Mouse (Mus musculus): ENCODE measurements around the gene Gak. TPM values are rescaled to one million over a fixed set of nuclear protein-coding genes. Genes with fewer than 3 reads are reported as not detected.
A peak's percentile ranks its signal among the peaks of the same experiment; 100 is the strongest.

Gak gene
- polyA plus RNA-seq, 1 experiment from 2014 or later: 26.8 TPM

DNA sequence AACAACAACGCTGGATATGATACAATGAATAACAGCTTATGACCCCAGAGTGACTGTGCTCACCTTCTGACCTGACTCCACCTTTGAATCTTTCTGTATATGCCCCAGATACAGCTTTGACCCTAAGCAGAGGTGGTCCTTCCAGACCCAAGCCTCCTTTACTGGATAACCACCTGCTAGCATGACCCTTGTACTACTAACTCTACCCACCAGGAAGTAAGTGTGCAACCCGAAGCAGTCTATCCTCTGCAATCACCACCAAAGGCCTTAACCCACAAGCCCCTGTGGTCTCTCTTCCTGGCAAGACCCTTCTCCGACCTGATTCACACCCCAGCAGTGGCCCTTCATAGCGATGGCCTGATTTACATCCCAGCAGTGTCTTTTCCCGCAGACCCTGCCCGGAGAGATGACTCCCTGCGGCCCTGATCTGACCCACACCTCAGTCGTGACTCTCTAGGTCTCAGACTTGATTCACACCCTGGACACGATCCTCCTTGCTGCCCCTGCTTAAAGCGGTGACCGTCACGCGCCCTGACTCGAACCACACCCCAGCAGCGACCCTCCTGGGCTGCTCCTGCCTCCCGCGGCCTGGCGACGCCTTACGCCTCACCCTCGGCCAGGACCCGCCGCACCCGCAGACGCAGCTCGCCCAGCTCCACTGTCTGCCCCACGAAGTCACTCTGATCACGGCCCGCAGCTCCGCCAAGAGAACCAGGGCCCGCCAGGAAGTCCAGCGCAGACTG is 493 bp downstream of the Gak start:
- Histone ChIP-seq H3K4me1 (ENCODE audit: control insufficient read depth in 2 of 2, insufficient read depth in 2 of 2, low read length in 2 of 2) (peaks cover 4 to 17% of the 10 kb centered on the region in 2 experiments; a peak in 3 of 4 replicates), H3K4me3 (ENCODE audit: control insufficient read depth in 1 of 2, insufficient read depth in 1 of 2, low read depth in 1 of 2, low read length in 2 of 2) (peak overlapping the region; percentile 72 to 93), H3K27me3 (ENCODE audit: control insufficient read depth, insufficient read depth, low read length) (no peaks in the 10 kb centered on the region), H3K4me2 (ENCODE audit: low read length) (peak overlapping the region; percentile 95), H3K36me3 (ENCODE audit: control insufficient read depth, insufficient read depth, low read length) (peaks cover 9% of the 10 kb centered on the region), H3K9me3 (ENCODE audit: control insufficient read depth, low read length) (no peaks in the 10 kb centered on the region), H3K9ac (ENCODE audit: low read length) (peak overlapping the region; percentile 96), H3K27ac (replicated peaks in 1 of 2; ENCODE audit: control insufficient read depth in 1 of 2, insufficient read depth in 1 of 2, low read depth in 2 of 2, low read length in 2 of 2) (peak overlapping the region; percentile 68 to 89)
- 2% methylated on average over 32 of the region's 32 CpGs for WGBS
- ATAC-seq (ENCODE audit: insufficient number of reproducible peaks, insufficient read depth, low FRiP score, low read depth): peak; percentile 81

DNA sequence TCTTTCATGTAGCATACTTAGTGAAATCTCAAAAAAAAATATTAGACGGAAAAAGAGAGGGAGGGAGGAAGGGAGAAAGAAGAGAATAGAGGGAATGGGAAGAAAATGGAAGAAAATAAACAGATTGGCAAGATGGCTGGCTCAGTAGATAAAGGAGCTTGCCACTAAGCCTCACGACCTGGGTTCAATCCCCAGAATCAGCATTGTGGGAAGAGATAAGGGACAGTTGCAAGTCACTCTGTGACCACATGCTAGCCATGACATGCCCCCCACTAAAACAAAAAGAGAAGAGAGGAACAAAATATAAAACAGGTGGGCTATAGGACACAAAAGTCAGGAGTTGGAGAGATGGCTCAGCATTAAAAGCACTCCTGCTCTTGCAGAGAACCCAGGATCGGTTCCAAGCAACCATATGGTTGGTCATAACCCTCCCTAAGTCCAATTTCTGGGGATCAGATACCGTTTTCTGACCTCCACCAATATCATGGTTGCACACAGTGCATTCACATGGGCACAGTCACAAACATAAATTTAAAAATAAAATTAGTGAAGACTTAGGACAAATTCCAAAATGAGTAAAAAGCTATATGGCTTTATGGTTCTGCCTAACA is 3.4 kb downstream of the Gak start:
- Histone ChIP-seq H3K4me2 (ENCODE audit: low read length) (no peak overlapping the region), H3K27ac (replicated peaks in 1 of 2; ENCODE audit: control insufficient read depth in 1 of 2, insufficient read depth in 1 of 2, low read depth in 2 of 2, low read length in 2 of 2) (no peak overlapping the region), H3K4me3 (ENCODE audit: control insufficient read depth in 1 of 2, insufficient read depth in 1 of 2, low read depth in 1 of 2, low read length in 2 of 2) (no peak overlapping the region), H3K4me1 (ENCODE audit: control insufficient read depth in 2 of 2, insufficient read depth in 2 of 2, low read length in 2 of 2) (peaks cover 4 to 25% of the 10 kb centered on the region in 2 experiments; a peak in 3 of 4 replicates), H3K9ac (ENCODE audit: low read length) (no peak overlapping the region), H3K27me3 (ENCODE audit: control insufficient read depth, insufficient read depth, low read length) (no peaks in the 10 kb centered on the region), H3K36me3 (ENCODE audit: control insufficient read depth, insufficient read depth, low read length) (peaks cover 34% of the 10 kb centered on the region), H3K9me3 (ENCODE audit: control insufficient read depth, low read length) (no peaks in the 10 kb centered on the region)
- WGBS: 77% methylated on average over 4 of the region's 4 CpGs
- no peak for ATAC-seq (ENCODE audit: insufficient number of reproducible peaks, insufficient read depth, low FRiP score, low read depth)

DNA sequence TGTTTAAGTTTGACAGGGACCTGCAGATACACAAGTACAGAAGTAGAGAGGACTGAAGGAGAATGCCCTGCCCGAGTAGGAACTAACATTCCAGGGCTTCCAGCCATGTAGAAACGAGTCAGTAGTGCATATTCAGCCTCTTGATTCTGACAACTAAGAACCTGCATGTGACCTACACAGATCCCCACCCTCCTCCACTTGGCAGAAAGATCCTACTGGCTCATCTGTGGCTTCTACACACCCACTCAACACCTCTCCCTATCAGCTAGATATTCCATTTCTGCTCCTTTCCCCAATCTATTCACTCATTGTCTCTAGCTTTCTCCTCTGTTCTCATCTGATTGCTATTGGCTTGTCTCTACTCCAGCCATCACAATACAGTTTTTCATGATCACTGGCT is 7.7 kb downstream of the Gak start:
- ATAC-seq (ENCODE audit: insufficient number of reproducible peaks, insufficient read depth, low FRiP score, low read depth): no peak
- whole genome bisulfite sequencing: 40% methylated on average over 2 of the region's 2 CpGs
- H3K36me3 ChIP-seq (ENCODE audit: control insufficient read depth, insufficient read depth, low read length): peaks cover 68% of the 10 kb centered on the region

DNA sequence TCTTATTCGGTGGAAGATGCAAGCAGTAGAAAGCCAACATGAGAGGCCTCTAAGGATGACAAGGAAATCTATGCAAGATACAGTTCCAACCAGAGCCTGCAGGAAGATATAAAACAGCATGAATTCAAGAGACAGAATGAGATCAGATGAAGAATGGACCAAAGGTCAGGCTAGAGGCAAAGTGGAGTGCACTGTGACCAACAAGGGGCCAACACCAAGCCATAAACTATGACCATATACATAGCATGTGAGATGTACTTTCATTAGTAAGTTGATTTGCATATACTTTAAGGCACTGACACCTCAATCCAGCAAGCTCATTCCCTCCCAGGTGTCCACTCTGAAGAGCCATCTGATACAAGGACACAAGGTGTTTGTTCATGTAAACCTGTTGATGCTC is 19.1 kb downstream of the Gak start:
- Histone ChIP-seq H3K9ac (ENCODE audit: low read length) (no peak overlapping the region), H3K27me3 (ENCODE audit: control insufficient read depth, insufficient read depth, low read length) (no peaks in the 10 kb centered on the region), H3K9me3 (ENCODE audit: control insufficient read depth, low read length) (no peaks in the 10 kb centered on the region), H3K4me1 (ENCODE audit: control insufficient read depth in 2 of 2, insufficient read depth in 2 of 2, low read length in 2 of 2) (no peaks in the 10 kb centered on the region), H3K36me3 (ENCODE audit: control insufficient read depth, insufficient read depth, low read length) (peaks cover 99% of the 10 kb centered on the region), H3K4me2 (ENCODE audit: low read length) (no peak overlapping the region), H3K27ac (replicated peaks in 1 of 2; ENCODE audit: control insufficient read depth in 1 of 2, insufficient read depth in 1 of 2, low read depth in 2 of 2, low read length in 2 of 2) (no peak overlapping the region), H3K4me3 (ENCODE audit: control insufficient read depth in 1 of 2, insufficient read depth in 1 of 2, low read depth in 1 of 2, low read length in 2 of 2) (no peak overlapping the region)
- ATAC-seq (ENCODE audit: insufficient number of reproducible peaks, insufficient read depth, low FRiP score, low read depth): no peak
- 91% methylated on average over 1 of the region's 1 CpGs for WGBS

More for the DNA sequence above, 7.7 kb downstream of the Gak start:
- Histone ChIP-seq H3K9me3 (ENCODE audit: control insufficient read depth, low read length) (no peaks in the 10 kb centered on the region), H3K4me2 (ENCODE audit: low read length) (no peak overlapping the region), H3K27me3 (ENCODE audit: control insufficient read depth, insufficient read depth, low read length) (no peaks in the 10 kb centered on the region), H3K9ac (ENCODE audit: low read length) (no peak overlapping the region), H3K4me3 (ENCODE audit: control insufficient read depth in 1 of 2, insufficient read depth in 1 of 2, low read depth in 1 of 2, low read length in 2 of 2) (no peak overlapping the region), H3K27ac (replicated peaks in 1 of 2; ENCODE audit: control insufficient read depth in 1 of 2, insufficient read depth in 1 of 2, low read depth in 2 of 2, low read length in 2 of 2) (0 out of 4 replicates have a peak overlapping the region, but pooled peaks of 1 of the 2 experiments have one; percentile 45), H3K4me1 (ENCODE audit: control insufficient read depth in 2 of 2, insufficient read depth in 2 of 2, low read length in 2 of 2) (peaks cover 0 to 8% of the 10 kb centered on the region in 2 experiments; a peak in 2 of 4 replicates)

DNA sequence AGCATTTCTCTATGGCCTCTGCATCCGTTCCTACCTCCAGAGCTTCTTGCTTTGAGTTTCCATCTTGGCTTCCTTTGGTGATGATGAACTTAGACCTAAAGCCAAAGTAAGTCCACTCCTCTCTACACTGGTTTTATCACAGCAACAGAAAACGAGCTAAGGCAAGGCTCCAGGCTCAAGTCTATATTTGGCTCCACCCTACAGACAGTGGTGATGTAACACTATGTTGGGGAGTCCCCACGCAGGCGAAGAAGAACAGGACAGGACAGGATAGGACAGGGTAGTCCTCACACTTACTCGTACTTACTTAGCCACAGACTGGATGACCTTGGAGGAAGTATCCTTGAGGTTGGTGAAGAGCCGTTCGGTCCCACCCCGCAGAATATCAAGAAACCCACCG is 27.0 kb downstream of the Gak start:
- ATAC-seq (ENCODE audit: insufficient number of reproducible peaks, insufficient read depth, low FRiP score, low read depth): no peak
- no peaks in the 10 kb centered on the region for H3K9me3 ChIP-seq (ENCODE audit: control insufficient read depth, low read length)

DNA sequence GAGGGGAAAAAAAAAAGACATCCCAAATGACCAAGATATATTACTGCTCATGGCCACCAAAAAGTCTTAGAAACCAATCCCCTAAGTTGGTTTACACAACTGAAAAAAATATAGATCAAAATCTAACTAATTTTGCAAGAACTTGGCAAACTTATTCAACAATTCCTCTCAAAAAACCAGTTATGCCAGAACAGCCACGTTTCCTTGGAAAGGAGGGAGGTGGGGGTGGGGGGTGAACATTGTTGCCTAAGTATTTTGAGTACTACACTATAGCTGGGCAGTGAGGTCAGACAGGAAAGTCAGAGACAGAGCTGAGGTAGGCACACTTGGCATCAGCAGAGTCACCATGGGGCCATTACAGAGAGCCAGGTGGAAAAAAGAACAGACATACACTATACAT is 29.6 kb downstream of the Gak start:
- no peak for ATAC-seq (ENCODE audit: insufficient number of reproducible peaks, insufficient read depth, low FRiP score, low read depth)

More for the DNA sequence above, 27.0 kb downstream of the Gak start:
- Histone ChIP-seq H3K9ac (ENCODE audit: low read length) (no peak overlapping the region), H3K4me3 (ENCODE audit: control insufficient read depth in 1 of 2, insufficient read depth in 1 of 2, low read depth in 1 of 2, low read length in 2 of 2) (no peak overlapping the region), H3K27me3 (ENCODE audit: control insufficient read depth, insufficient read depth, low read length) (no peaks in the 10 kb centered on the region), H3K4me2 (ENCODE audit: low read length) (no peak overlapping the region), H3K4me1 (ENCODE audit: control insufficient read depth in 2 of 2, insufficient read depth in 2 of 2, low read length in 2 of 2) (no peaks in the 10 kb centered on the region), H3K27ac (replicated peaks in 1 of 2; ENCODE audit: control insufficient read depth in 1 of 2, insufficient read depth in 1 of 2, low read depth in 2 of 2, low read length in 2 of 2) (no peak overlapping the region), H3K36me3 (ENCODE audit: control insufficient read depth, insufficient read depth, low read length) (peaks cover 98% of the 10 kb centered on the region)
- WGBS: 82% methylated on average over 9 of the region's 9 CpGs

DNA sequence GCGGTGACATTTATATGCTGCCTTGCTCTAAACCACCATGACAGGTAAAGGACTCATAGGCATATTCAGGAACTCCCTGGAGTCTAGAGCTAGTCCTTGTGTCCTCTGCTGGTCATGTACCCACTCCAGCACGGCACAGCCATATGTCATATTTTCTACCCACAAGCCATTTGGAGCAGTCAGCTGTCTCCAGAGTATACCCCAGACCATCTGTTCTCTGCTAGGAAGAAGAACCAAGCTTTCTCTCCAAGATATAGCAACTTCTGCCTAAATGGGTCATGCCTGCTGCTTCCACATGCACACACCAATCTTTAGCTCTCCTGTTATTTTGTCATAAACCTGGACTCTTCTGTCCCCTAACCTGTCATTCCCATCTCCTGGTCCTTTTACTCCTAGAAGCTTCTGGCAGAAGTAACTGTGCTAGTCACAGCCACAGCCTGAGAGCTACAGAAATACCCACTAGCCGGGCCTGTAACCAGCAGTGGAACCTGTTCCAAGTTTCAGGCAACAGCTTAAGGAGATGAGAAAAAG is 48.1 kb downstream of the Gak start:
- peaks cover 94% of the 10 kb centered on the region for H3K36me3 ChIP-seq (ENCODE audit: control insufficient read depth, insufficient read depth, low read length)
- WGBS: 92% methylated on average over 3 of the region's 3 CpGs
- ATAC-seq (ENCODE audit: insufficient number of reproducible peaks, insufficient read depth, low FRiP score, low read depth): no peak
- no peaks in the 10 kb centered on the region for H3K4me1 ChIP-seq (ENCODE audit: control insufficient read depth in 2 of 2, insufficient read depth in 2 of 2, low read length in 2 of 2)
- no peak overlapping the region for H3K27ac ChIP-seq (replicated peaks in 1 of 2; ENCODE audit: control insufficient read depth in 1 of 2, insufficient read depth in 1 of 2, low read depth in 2 of 2, low read length in 2 of 2)
- no peak overlapping the region for H3K4me2 ChIP-seq (ENCODE audit: low read length)
- H3K9ac ChIP-seq (ENCODE audit: low read length): no peak overlapping the region
- H3K4me3 ChIP-seq (ENCODE audit: control insufficient read depth in 1 of 2, insufficient read depth in 1 of 2, low read depth in 1 of 2, low read length in 2 of 2): no peak overlapping the region
- H3K9me3 ChIP-seq (ENCODE audit: control insufficient read depth, low read length): no peaks in the 10 kb centered on the region
- no peaks in the 10 kb centered on the region for H3K27me3 ChIP-seq (ENCODE audit: control insufficient read depth, insufficient read depth, low read length)

More for the DNA sequence above, 29.6 kb downstream of the Gak start:
- no peaks in the 10 kb centered on the region for H3K27me3 ChIP-seq (ENCODE audit: control insufficient read depth, insufficient read depth, low read length)
- H3K27ac ChIP-seq (replicated peaks in 1 of 2; ENCODE audit: control insufficient read depth in 1 of 2, insufficient read depth in 1 of 2, low read depth in 2 of 2, low read length in 2 of 2): no peak overlapping the region
- no peak overlapping the region for H3K9ac ChIP-seq (ENCODE audit: low read length)
- H3K4me2 ChIP-seq (ENCODE audit: low read length): no peak overlapping the region
- no peaks in the 10 kb centered on the region for H3K4me1 ChIP-seq (ENCODE audit: control insufficient read depth in 2 of 2, insufficient read depth in 2 of 2, low read length in 2 of 2)
- WGBS: 89% methylated on average over 1 of the region's 1 CpGs
- H3K36me3 ChIP-seq (ENCODE audit: control insufficient read depth, insufficient read depth, low read length): peaks cover 98% of the 10 kb centered on the region
- no peaks in the 10 kb centered on the region for H3K9me3 ChIP-seq (ENCODE audit: control insufficient read depth, low read length)
- no peak overlapping the region for H3K4me3 ChIP-seq (ENCODE audit: control insufficient read depth in 1 of 2, insufficient read depth in 1 of 2, low read depth in 1 of 2, low read length in 2 of 2)
